Mouse (Mus musculus): Measurements from ENCODE around the gene Gm7138.
"Not testable (repeated sequence)": the region's sequence is repeated elsewhere in the genome, so short reads cannot be mapped to it uniquely, and the experiment has no call there.

Gene Gm7138

GRCm38 (mm10) chr10:77750686-77751085 lies 26.1 kb downstream of the Gm7138 start:
- DNase-seq (ENCODE audit: low read depth, low spot score): not testable (repeated sequence)

GRCm38 (mm10) chr10:77741924-77742688 lies 34.6 kb downstream of the Gm7138 start, which contains the start of gene Gm18596:
Gene Gm18596 (minus strand): TSS chr10:77742638.
- not testable (repeated sequence) for DNase-seq (ENCODE audit: low read depth, low spot score)

- no peak for DNase-seq (ENCODE audit: low read depth, low spot score)
These were observed 37.8 kb downstream of the Gm7138 start for GRCm38 (mm10) chr10:77738929-77739328.

GRCm38 (mm10) chr10:77735928-77736327 lies 40.8 kb downstream of the Gm7138 start:
- DNase-seq (ENCODE audit: low read depth, low spot score): no peak

- no peak for DNase-seq (ENCODE audit: low read depth, low spot score)
These were observed 47.5 kb downstream of the Gm7138 start for GRCm38 (mm10) chr10:77729241-77729640.

GRCm38 (mm10) chr10:77728280-77728679 lies 48.5 kb downstream of the Gm7138 start:
- DNase-seq (ENCODE audit: low read depth, low spot score): no peak

All from embryo, embryonic 11.5 days (tissue).